Mouse (Mus musculus) brain, embryonic 14.5 days (tissue): ENCODE measurements around the gene Spata5.

ENCODE experiments used
- CTCF ChIP-seq: fragments of 200-500 bp; IDR thresholded peaks from 2 replicates; pipeline ENCODE4 v1.5.1; 2012; ENCODE audit warnings: inconsistent platforms, mild to moderate bottlenecking, moderate library complexity, borderline replicate concordance; ENCODE audit not compliant: insufficient read depth, insufficient read length; ENCODE audit errors: extremely low read depth
- POLR2A ChIP-seq: fragments of 200-500 bp; IDR thresholded peaks from 2 replicates; pipeline ENCODE4 v1.6.1; 2012; ENCODE audit warnings: mild to moderate bottlenecking, inconsistent platforms, borderline replicate concordance; ENCODE audit not compliant: poor library complexity, insufficient read depth, insufficient read length, severe bottlenecking; ENCODE audit errors: extremely low read depth

DNA sequence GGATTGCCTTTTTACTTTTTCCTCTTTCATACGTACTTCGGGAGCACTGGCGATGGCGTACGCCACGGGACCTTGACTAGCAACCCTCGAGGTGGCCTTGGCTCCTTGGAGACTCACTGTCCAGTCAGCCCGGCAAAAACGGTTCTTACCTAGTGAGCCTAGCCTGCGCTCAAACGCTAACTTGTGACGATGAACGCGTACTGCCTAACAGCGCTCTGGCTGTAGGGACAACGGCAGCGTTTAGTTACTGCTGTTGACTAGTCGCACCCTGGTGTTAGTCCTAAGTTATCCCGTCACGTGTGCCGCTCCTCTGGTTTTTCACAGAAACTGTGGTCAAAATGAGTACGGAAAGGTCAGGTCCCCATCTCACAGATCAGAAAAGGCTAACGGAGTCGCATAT lies 945 bp downstream of the Spata5 start:
- TF ChIP-seq CTCF (no peak), POLR2A (no peak)
